Mouse (Mus musculus) lung, embryonic 14.5 days (tissue): ENCODE results near the gene Clec2h. TPM values are rescaled to one million over a fixed set of nuclear protein-coding genes. Genes with fewer than 3 reads are reported as not detected.
A peak's percentile ranks its signal among the peaks of the same experiment; 100 is the strongest.
"Not testable (repeated sequence)": the region's sequence is repeated elsewhere in the genome, so short reads cannot be mapped to it uniquely, and the experiment has no call there.

Source experiments
- ATAC-seq: fragments of 200-750 bp; cut with Nextera tagmentation; 2 replicates; pipeline ENCODE4 v1.8.0; 2017; ENCODE audit warnings: mild to moderate bottlenecking, moderate TSS enrichment, moderate library complexity; ENCODE audit not compliant: insufficient read depth
- DNase-seq: peaks from one replicate; pipeline ENCODE4 v3.0.0-alpha.2; 2015
- H3K27ac ChIP-seq: fragments of 300-500 bp; sonication (generic); 2 replicates; pipeline ENCODE4 v1.5.1; 2014; ENCODE audit warnings: low read depth, mild to moderate bottlenecking, moderate library complexity
- H3K27me3 ChIP-seq: fragments of 300-500 bp; sonication (generic); 2 replicates; pipeline ENCODE4 v1.6.1; 2014; ENCODE audit warnings: low read length, control low read depth; ENCODE audit not compliant: insufficient read depth
- H3K36me3 ChIP-seq: fragments of 300-500 bp; sonication (generic); 2 replicates; pipeline ENCODE4 v1.6.1; 2014; ENCODE audit warnings: control low read depth; ENCODE audit not compliant: insufficient read depth
- H3K4me1 ChIP-seq: fragments of 300-500 bp; sonication (generic); 2 replicates; pipeline ENCODE4 v1.6.1; 2014; ENCODE audit warnings: antibody characterized with exemption, control low read depth; ENCODE audit not compliant: insufficient read depth
- H3K4me2 ChIP-seq: fragments of 300-500 bp; sonication (generic); 2 replicates; pipeline ENCODE4 v1.6.1; 2014; ENCODE audit warnings: mild to moderate bottlenecking
- H3K4me3 ChIP-seq: fragments of 300-500 bp; sonication (generic); 2 replicates; pipeline ENCODE4 v1.5.1; 2014; ENCODE audit warnings: low read depth, low read length
- H3K9ac ChIP-seq: fragments of 300-500 bp; sonication (generic); 2 replicates; pipeline ENCODE4 v1.6.1; 2014
- H3K9me3 ChIP-seq: fragments of 300-500 bp; sonication (generic); 2 replicates; pipeline ENCODE4 v1.6.1; 2016; ENCODE audit warnings: low read depth, low read length, control low read depth
- CTCF ChIP-seq: IDR thresholded peaks from 2 replicates; pipeline ENCODE4 v1.5.1; 2016; ENCODE audit warnings: antibody characterized with exemption, low read depth
- WGBS: fragments of 180-500 bp; shearing (Covaris S2); extraction: QIAGEN DNeasy Blood & Tissue Kit; methylation state at CpG from one replicate; pipeline ENCODE4 v1.1.7; 2014; 5-methylcytosine and 5-hydroxymethylcytosine counted together
- polyA plus RNA-seq: library from polyadenylated mRNA; unstranded; fragments of >200 nt; fragmentation: Nextera tagmentation; extraction: Ambion mirVana; gene quantifications from 2 replicates; pipeline ENCODE4 v1.2.1, GENCODE M21; 2014

Clec2h gene
- not detected in 2 replicates for polyA plus RNA-seq

DNA sequence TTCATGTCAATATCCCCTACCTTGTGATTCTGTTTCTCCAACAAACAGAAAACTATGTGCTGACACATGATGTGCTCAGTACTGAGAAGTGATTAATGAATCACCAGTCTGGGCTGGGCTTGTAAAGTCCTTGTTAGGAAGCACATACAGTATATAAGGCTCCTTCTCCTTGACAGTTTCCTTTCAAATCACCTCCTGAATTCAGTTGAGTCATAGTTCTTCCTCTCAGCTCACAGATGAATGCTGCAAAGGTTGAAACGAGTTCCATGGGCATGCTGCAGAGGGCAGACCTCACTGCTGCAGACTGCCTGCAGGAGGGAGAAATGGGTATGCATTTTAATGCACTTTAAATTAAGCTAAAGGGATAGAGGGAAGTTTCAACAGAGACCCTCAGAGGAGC lies at the start of gene Clec2h:
Gene Clec2h, plus strand, starts transcription at position 180 of the 400 bp plus-strand sequence.
- H3K4me2 ChIP-seq, result no peak within 1 kb of the TSS
- DNase-seq (no peak), ATAC-seq (no peak)
- H3K27ac ChIP-seq, result no peak within 1 kb of the TSS
- no peak within 1 kb of the TSS for H3K4me3 ChIP-seq
- H3K4me1 ChIP-seq, result no peaks in the 10 kb centered on the region
- no peaks in the 10 kb centered on the region for H3K36me3 ChIP-seq
- H3K9me3 ChIP-seq, result no peaks in the 10 kb centered on the region
- WGBS, result 12% methylated on average over 1 of the region's 1 CpGs
- H3K9ac ChIP-seq, result no peak within 1 kb of the TSS
- no peaks in the 10 kb centered on the region for H3K27me3 ChIP-seq
- TF ChIP-seq CTCF, result 0 out of 2 replicates have a peak, but pooled peaks have one; percentile 22

- TF ChIP-seq CTCF, result no peak
- ATAC-seq, result no peak
- H3K9ac ChIP-seq, result no peak overlapping the region
- H3K27ac ChIP-seq, result no peak overlapping the region
- H3K4me2 ChIP-seq, result no peak overlapping the region
- WGBS, result 69% methylated on average over 2 of the region's 2 CpGs
- no peaks in the 10 kb centered on the region for H3K4me1 ChIP-seq
- no peaks in the 10 kb centered on the region for H3K36me3 ChIP-seq
- H3K27me3 ChIP-seq, result no peaks in the 10 kb centered on the region
- H3K4me3 ChIP-seq, result no peak overlapping the region
- no peaks in the 10 kb centered on the region for H3K9me3 ChIP-seq
- no peak for DNase-seq
Observed at GRCm38 (mm10) chr6:128622733-128623132, 39.5 kb upstream of the Clec2h start.

- 94% methylated on average over 5 of the region's 5 CpGs for WGBS
- not testable (repeated sequence) for DNase-seq, H3K27me3 ChIP-seq, ATAC-seq, H3K27ac ChIP-seq, H3K36me3 ChIP-seq, H3K9ac ChIP-seq, H3K4me2 ChIP-seq, H3K9me3 ChIP-seq, H3K4me3 ChIP-seq, H3K4me1 ChIP-seq
Observed at GRCm38 (mm10) chr6:128623433-128623832, 38.8 kb upstream of the Clec2h start, which contains the start of gene Klrb1a. Gene Klrb1a, minus strand, starts transcription at chr6:128623533.

DNA sequence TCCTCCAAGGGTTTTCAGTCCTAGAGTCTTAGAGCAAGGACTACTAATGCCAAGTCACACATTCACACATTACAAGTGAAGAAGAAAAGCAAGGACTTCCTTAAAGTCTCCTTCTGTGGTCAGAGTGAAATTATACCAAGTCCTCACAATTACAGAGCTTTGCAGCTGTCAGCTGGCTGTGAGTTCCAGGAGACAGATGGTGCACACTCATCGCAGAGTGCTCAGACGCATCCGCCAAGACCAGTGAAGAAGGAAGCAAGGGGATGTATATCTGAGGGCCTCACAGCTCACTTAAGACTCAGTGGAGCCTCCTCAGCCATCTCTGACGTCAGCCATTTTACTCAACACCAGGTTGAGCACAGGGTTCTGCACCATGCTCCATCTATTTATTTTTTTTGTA lies 37.8 kb upstream of the Clec2h start:
- Histone ChIP-seq H3K9ac (no peak overlapping the region), H3K27ac (no peak overlapping the region), H3K27me3 (no peaks in the 10 kb centered on the region), H3K9me3 (no peaks in the 10 kb centered on the region), H3K36me3 (no peaks in the 10 kb centered on the region), H3K4me1 (no peaks in the 10 kb centered on the region), H3K4me2 (no peak overlapping the region), H3K4me3 (no peak overlapping the region)
- DNase-seq (no peak), ATAC-seq (no peak)
- no peak for TF ChIP-seq CTCF
- WGBS, result 61% methylated on average over 4 of the region's 4 CpGs

DNA sequence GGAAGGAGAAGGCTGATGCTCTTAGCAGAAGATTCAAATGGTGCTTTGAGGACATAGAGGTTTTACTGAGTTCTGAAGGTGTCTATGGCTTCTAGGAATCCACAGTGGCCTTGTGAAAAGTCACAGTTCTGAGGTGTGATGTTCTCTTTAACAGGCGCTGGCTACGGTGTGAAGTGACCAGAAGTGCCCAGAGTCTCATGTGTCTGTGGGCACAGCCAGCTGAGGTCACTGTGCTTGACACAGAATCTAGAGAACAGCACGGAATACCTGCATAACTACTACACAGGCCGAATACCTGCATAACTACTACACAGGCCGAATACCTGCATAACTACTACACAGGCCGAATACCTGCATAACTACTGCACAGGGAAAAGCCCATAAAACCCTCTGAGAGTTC lies 36.9 kb upstream of the Clec2h start:
- not testable (repeated sequence) for H3K36me3 ChIP-seq, H3K27ac ChIP-seq, H3K27me3 ChIP-seq, H3K9ac ChIP-seq, DNase-seq, ATAC-seq, H3K4me2 ChIP-seq, H3K4me1 ChIP-seq, H3K9me3 ChIP-seq, H3K4me3 ChIP-seq
- 81% methylated on average over 6 of the region's 6 CpGs for WGBS

GRCm38 (mm10) chr6:128629771-128630739 lies 32.1 kb upstream of the Clec2h start:
- not testable (repeated sequence) for H3K27me3 ChIP-seq, H3K4me3 ChIP-seq, H3K9ac ChIP-seq, H3K36me3 ChIP-seq, H3K27ac ChIP-seq, H3K4me1 ChIP-seq, H3K9me3 ChIP-seq, H3K4me2 ChIP-seq
- 46% methylated on average over 13 of the region's 13 CpGs for WGBS
- peak; percentile 89 for ATAC-seq
- peak; percentile 88 for DNase-seq
- TF ChIP-seq CTCF, result peak; percentile 80

- not testable (repeated sequence) for H3K9me3 ChIP-seq, H3K27ac ChIP-seq, H3K4me1 ChIP-seq, H3K4me3 ChIP-seq, H3K9ac ChIP-seq, DNase-seq, H3K36me3 ChIP-seq, H3K4me2 ChIP-seq, ATAC-seq, H3K27me3 ChIP-seq
- 53% methylated on average over 15 of the region's 15 CpGs for WGBS
Observed at GRCm38 (mm10) chr6:128630912-128631905, 31.0 kb upstream of the Clec2h start.
